Mouse (Mus musculus): Measurements from ENCODE around the gene D030056L22Rik. TPM values are rescaled to one million over a fixed set of nuclear protein-coding genes. Genes with fewer than 3 reads are reported as not detected.

D030056L22Rik gene
- total RNA-seq (2015), result 23.9 and 27.7 TPM in 2 replicates
- 10.4 and 11.4 TPM in 2 replicates for total RNA-seq (2017)

GRCm38 (mm10) chr19:18712866-18713300, at the start of gene D030056L22Rik:
TSS of gene D030056L22Rik (plus strand) at chr19:18713193.
- ATAC-seq (ENCODE audit: poor library complexity, severe bottlenecking), result peak; percentile 97

GRCm38 (mm10) chr19:18663904-18664303, 49.1 kb upstream of the D030056L22Rik start:
- peak; percentile 96 for ATAC-seq (ENCODE audit: poor library complexity, severe bottlenecking)

- ATAC-seq (ENCODE audit: poor library complexity, severe bottlenecking), result no peak
Measured at GRCm38 (mm10) chr19:18666966-18667365, 46.0 kb upstream of the D030056L22Rik start.

- no peak for ATAC-seq (ENCODE audit: poor library complexity, severe bottlenecking)
Measured at GRCm38 (mm10) chr19:18669551-18669950, 43.4 kb upstream of the D030056L22Rik start.

GRCm38 (mm10) chr19:18670608-18671007, 42.4 kb upstream of the D030056L22Rik start, which contains the start of gene Carnmt1:
TSS of gene Carnmt1 (plus strand) at chr19:18670764.
- ATAC-seq (ENCODE audit: poor library complexity, severe bottlenecking), result peak; percentile 97

GRCm38 (mm10) chr19:18671056-18671741, 41.8 kb upstream of the D030056L22Rik start:
- ATAC-seq (ENCODE audit: poor library complexity, severe bottlenecking), result peak; percentile 39

GRCm38 (mm10) chr19:18672498-18672897, 40.5 kb upstream of the D030056L22Rik start:
- ATAC-seq (ENCODE audit: poor library complexity, severe bottlenecking), result no peak

- ATAC-seq (ENCODE audit: poor library complexity, severe bottlenecking), result no peak
Measured at GRCm38 (mm10) chr19:18673116-18673515, 39.9 kb upstream of the D030056L22Rik start.

GRCm38 (mm10) chr19:18682142-18682541, 30.9 kb upstream of the D030056L22Rik start:
- no peak for ATAC-seq (ENCODE audit: poor library complexity, severe bottlenecking)

- peak; percentile 96 for ATAC-seq (ENCODE audit: poor library complexity, severe bottlenecking)
Measured at GRCm38 (mm10) chr19:18687556-18687955, 25.4 kb upstream of the D030056L22Rik start.

- ATAC-seq (ENCODE audit: poor library complexity, severe bottlenecking), result no peak
Measured at GRCm38 (mm10) chr19:18692176-18692575, 20.8 kb upstream of the D030056L22Rik start.

GRCm38 (mm10) chr19:18692768-18693167, 20.2 kb upstream of the D030056L22Rik start:
- no peak for ATAC-seq (ENCODE audit: poor library complexity, severe bottlenecking)

- ATAC-seq (ENCODE audit: poor library complexity, severe bottlenecking), result no peak
Measured at GRCm38 (mm10) chr19:18695116-18695515, 17.9 kb upstream of the D030056L22Rik start.

- no peak for ATAC-seq (ENCODE audit: poor library complexity, severe bottlenecking)
Measured at GRCm38 (mm10) chr19:18695552-18695951, 17.4 kb upstream of the D030056L22Rik start.

- ATAC-seq (ENCODE audit: poor library complexity, severe bottlenecking), result no peak
Measured at GRCm38 (mm10) chr19:18708101-18708500, 4.9 kb upstream of the D030056L22Rik start.

- no peak for ATAC-seq (ENCODE audit: poor library complexity, severe bottlenecking)
Measured at GRCm38 (mm10) chr19:18710903-18711302, 2.1 kb upstream of the D030056L22Rik start.

GRCm38 (mm10) chr19:18711589-18711988, 1.4 kb upstream of the D030056L22Rik start:
- no peak for ATAC-seq (ENCODE audit: poor library complexity, severe bottlenecking)

- no peak for ATAC-seq (ENCODE audit: poor library complexity, severe bottlenecking)
Measured at GRCm38 (mm10) chr19:18712153-18712865, 684 bp upstream of the D030056L22Rik start.

GRCm38 (mm10) chr19:18713357-18713756, 364 bp downstream of the D030056L22Rik start:
- ATAC-seq (ENCODE audit: poor library complexity, severe bottlenecking), result peak; percentile 34

- peak; percentile 34 for ATAC-seq (ENCODE audit: poor library complexity, severe bottlenecking)
Measured at GRCm38 (mm10) chr19:18716374-18716773, 3.4 kb downstream of the D030056L22Rik start.

- no peak for ATAC-seq (ENCODE audit: poor library complexity, severe bottlenecking)
Measured at GRCm38 (mm10) chr19:18720337-18720736, 7.3 kb downstream of the D030056L22Rik start.

GRCm38 (mm10) chr19:18725186-18725585, 12.2 kb downstream of the D030056L22Rik start:
- no peak for ATAC-seq (ENCODE audit: poor library complexity, severe bottlenecking)

Data from megakaryocyte, adult 5-6 weeks (primary cell).